Mouse (Mus musculus): ENCODE measurements at regions not wholly inside any gene's neighbourhood (a gene's known extent, or its start where the extent isn't known, plus 50 kb on each side); places are given as distances from the start of the nearest gene placed in this dataset.

- no peak overlapping the region for H3K4me3 ChIP-seq
- no peak overlapping the region for H3K4me2 ChIP-seq (replicated peaks)
- 77% methylated on average over 3 of the region's 3 CpGs for WGBS
Observed at GRCm38 (mm10) chr1:183956391-183956790, 56.7 kb upstream of the Dusp10 start.

GRCm38 (mm10) chr1:183961383-183961782 is 51.7 kb upstream of the Dusp10 start:
- no peak overlapping the region for H3K4me2 ChIP-seq (replicated peaks)
- no peak overlapping the region for H3K9ac ChIP-seq (replicated peaks)
- no peak overlapping the region for H3K27ac ChIP-seq (replicated peaks)
- no peaks in the 10 kb centered on the region for H3K9me3 ChIP-seq
- H3K4me1 ChIP-seq: no peaks in the 10 kb centered on the region
- WGBS: 82% methylated on average over 2 of the region's 2 CpGs
- no peak overlapping the region for H3K4me3 ChIP-seq
- no peaks in the 10 kb centered on the region for H3K36me3 ChIP-seq
- H3K27me3 ChIP-seq: no peaks in the 10 kb centered on the region
- no peak for ATAC-seq (ENCODE audit: low FRiP score, low read depth)

More at GRCm38 (mm10) chr1:183956391-183956790, 56.7 kb upstream of the Dusp10 start:
- no peaks in the 10 kb centered on the region for H3K9me3 ChIP-seq
- H3K4me1 ChIP-seq: no peaks in the 10 kb centered on the region
- ATAC-seq (ENCODE audit: low FRiP score, low read depth): no peak
- H3K9ac ChIP-seq (replicated peaks): no peak overlapping the region
- H3K27me3 ChIP-seq: no peaks in the 10 kb centered on the region
- no peak overlapping the region for H3K27ac ChIP-seq (replicated peaks)
- no peaks in the 10 kb centered on the region for H3K36me3 ChIP-seq

GRCm38 (mm10) chr1:183962486-183962885 is 50.6 kb upstream of the Dusp10 start:
- H3K4me2 ChIP-seq (replicated peaks): no peak overlapping the region
- H3K4me1 ChIP-seq: no peaks in the 10 kb centered on the region
- H3K4me3 ChIP-seq: no peak overlapping the region
- ATAC-seq (ENCODE audit: low FRiP score, low read depth): no peak
- no peaks in the 10 kb centered on the region for H3K36me3 ChIP-seq
- 91% methylated on average over 2 of the region's 2 CpGs for WGBS
- no peak overlapping the region for H3K9ac ChIP-seq (replicated peaks)
- no peaks in the 10 kb centered on the region for H3K9me3 ChIP-seq
- no peaks in the 10 kb centered on the region for H3K27me3 ChIP-seq
- no peak overlapping the region for H3K27ac ChIP-seq (replicated peaks)

- no peak overlapping the region for H3K4me3 ChIP-seq
- no peak overlapping the region for H3K9ac ChIP-seq (replicated peaks)
- H3K36me3 ChIP-seq: no peaks in the 10 kb centered on the region
- no peaks in the 10 kb centered on the region for H3K27me3 ChIP-seq
- H3K4me2 ChIP-seq (replicated peaks): no peak overlapping the region
- 92% methylated on average over 4 of the region's 4 CpGs for WGBS
- H3K9me3 ChIP-seq: no peaks in the 10 kb centered on the region
- H3K4me1 ChIP-seq: no peaks in the 10 kb centered on the region
- no peak overlapping the region for H3K27ac ChIP-seq (replicated peaks)
- no peak for ATAC-seq (ENCODE audit: low FRiP score, low read depth)
Observed at GRCm38 (mm10) chr1:183963286-183963685, 49.8 kb upstream of the Dusp10 start.
